Mouse (Mus musculus): ENCODE data around the gene Gm3138. TPM values are rescaled to one million over a fixed set of nuclear protein-coding genes. Genes with fewer than 3 reads are reported as not detected.
"Not testable (repeated sequence)": the region's sequence is repeated elsewhere in the genome, so short reads cannot be mapped to it uniquely, and the experiment has no call there.

The Gm3138 gene
- not detected for total RNA-seq (2021)
- long read RNA-seq, experiment 1: 0 reads
- long read RNA-seq, experiment 2: 0 reads

GRCm38 (mm10) chr14:4249331-4249730 lies at the start of gene Gm3138:
Gm3138 (plus strand) TSS chr14:4249631.
- not testable (repeated sequence) for DNase-seq (ENCODE audit: low spot score in 2 of 2)

GRCm38 (mm10) chr14:4269238-4269950 lies 20.0 kb downstream of the Gm3138 start:
- DNase-seq (ENCODE audit: low spot score in 2 of 2): not testable (repeated sequence)

- DNase-seq (ENCODE audit: low spot score in 2 of 2): not testable (repeated sequence)
Measured at GRCm38 (mm10) chr14:4279828-4280227, 30.4 kb downstream of the Gm3138 start.

Other genes starting within 250 kb of the Gm3138 start
- 1 to 10 TPM; 4.8 to 7.6 TPM for gene Gm5796, start 225.7 kb upstream of the Gm3138 start, total RNA-seq (2021)
- under 1 TPM in 1 of 2 experiments, not detected in 1; 0.51 TPM for gene Gm3115, start 165.5 kb upstream of the Gm3138 start, total RNA-seq (2021)
- 1 to 10 TPM; 5.7 to 9.4 TPM for gene Gm8108, start 139.1 kb upstream of the Gm3138 start, total RNA-seq (2021)
- gene Gm3127, start 84.6 kb upstream of the Gm3138 start, total RNA-seq (2021): not detected
- 1 to 10 TPM in 1 of 2 experiments, under 1 TPM in 1; 0.95 to 1.7 TPM for gene Gm2974, start 67.1 kb upstream of the Gm3138 start, total RNA-seq (2021)
- gene Gm3149, start 67.7 kb downstream of the Gm3138 start, total RNA-seq (2021): not detected
- 1 to 10 TPM in 1 of 2 experiments, under 1 TPM in 1; 0.55 to 1.4 TPM for gene 2610042L04Rik, start 85.1 kb downstream of the Gm3138 start, total RNA-seq (2021)
- not detected for gene Gm3159, start 147.9 kb downstream of the Gm3138 start, total RNA-seq (2021)
- 1 to 10 TPM in 1 of 2 experiments, under 1 TPM in 1; 0.74 to 1.4 TPM for gene Gm3164, start 165.8 kb downstream of the Gm3138 start, total RNA-seq (2021)
- gene Gm3173, start 181.4 kb downstream of the Gm3138 start, total RNA-seq (2021): 1 to 10 TPM in 1 of 2 experiments, not detected in 1; 4.2 TPM
- gene Gm3182, start 232.1 kb downstream of the Gm3138 start, total RNA-seq (2021): not detected

Measured in layer of hippocampus, postnatal 14 days (tissue).